Mouse (Mus musculus): ENCODE measurements at regions not wholly inside any gene's neighbourhood (a gene's known extent, or its start where the extent isn't known, plus 50 kb on each side); places are given as distances from the start of the nearest gene placed in this dataset.

- CTCF ChIA-PET, result interaction anchor here (0.7 kb wide), 1 partner anchor 53 kb away, joined by 4 read pairs; no protein-coding TSS in a partner anchor
These were observed 203.1 kb upstream of the Gm9833 start for GRCm38 (mm10) chr3:9884691-9885354.

GRCm38 (mm10) chr3:9885565-9885964 is 202.3 kb upstream of the Gm9833 start:
- CTCF ChIA-PET, result no interaction called here

GRCm38 (mm10) chr3:9886077-9886476 is 201.8 kb upstream of the Gm9833 start:
- CTCF ChIA-PET, result no interaction called here

GRCm38 (mm10) chr3:9886765-9887626 is 200.9 kb upstream of the Gm9833 start:
- CTCF ChIA-PET, result no interaction called here

- CTCF ChIA-PET, result no interaction called here
These were observed 200.3 kb upstream of the Gm9833 start for GRCm38 (mm10) chr3:9887627-9887994.

- CTCF ChIA-PET, result no interaction called here
These were observed 199.9 kb upstream of the Gm9833 start for GRCm38 (mm10) chr3:9888051-9888450.

GRCm38 (mm10) chr3:9892884-9893494 is 194.9 kb upstream of the Gm9833 start:
- CTCF ChIA-PET, result interaction anchor here (1.0 kb wide), 1 partner anchor 76 kb away, joined by 3 read pairs; no protein-coding TSS in a partner anchor

GRCm38 (mm10) chr3:9895396-9896135 is 192.3 kb upstream of the Gm9833 start:
- CTCF ChIA-PET, result interaction anchor here (0.6 kb wide), 1 partner anchor 258 kb away, joined by 15 read pairs; no protein-coding TSS in a partner anchor

- CTCF ChIA-PET, result no interaction called here
These were observed 191.6 kb upstream of the Gm9833 start for GRCm38 (mm10) chr3:9896303-9896702.

- CTCF ChIA-PET, result no interaction called here
These were observed 186.2 kb upstream of the Gm9833 start for GRCm38 (mm10) chr3:9901663-9902062.

- CTCF ChIA-PET, result no interaction called here
These were observed 174.6 kb upstream of the Gm9833 start for GRCm38 (mm10) chr3:9913357-9913756.

GRCm38 (mm10) chr3:9916538-9917106 is 171.3 kb upstream of the Gm9833 start:
- CTCF ChIA-PET, result interaction anchor here (0.6 kb wide), 2 partner anchors 59 to 76 kb away, joined by 4 read pairs; no protein-coding TSS in a partner anchor

GRCm38 (mm10) chr3:9920331-9920730 is 167.6 kb upstream of the Gm9833 start:
- CTCF ChIA-PET, result no interaction called here

- CTCF ChIA-PET, result interaction anchor here (0.7 kb wide), 1 partner anchor 149 kb away, joined by 4 read pairs; no protein-coding TSS in a partner anchor
These were observed 166.2 kb upstream of the Gm9833 start for GRCm38 (mm10) chr3:9921730-9922129.

- CTCF ChIA-PET, result no interaction called here
These were observed 165.3 kb upstream of the Gm9833 start for GRCm38 (mm10) chr3:9922541-9923046.

- CTCF ChIA-PET, result no interaction called here
These were observed 163.3 kb upstream of the Gm9833 start for GRCm38 (mm10) chr3:9924630-9925029.

GRCm38 (mm10) chr3:9936853-9937441 is 151.0 kb upstream of the Gm9833 start:
- CTCF ChIA-PET, result no interaction called here

GRCm38 (mm10) chr3:9938651-9939050 is 149.3 kb upstream of the Gm9833 start:
- CTCF ChIA-PET, result interaction anchor here (0.7 kb wide), 1 partner anchor 757 kb away, joined by 20 read pairs; no protein-coding TSS in a partner anchor

GRCm38 (mm10) chr3:9942631-9943030 is 145.3 kb upstream of the Gm9833 start:
- CTCF ChIA-PET, result interaction anchor here (1.1 kb wide), 1 partner anchor 227 kb away, joined by 3 read pairs; no protein-coding TSS in a partner anchor

- CTCF ChIA-PET, result interaction anchor here (0.8 to 1.0 kb wide), 3 partner anchors 123 to 188 kb away, joined by 3 read pairs; no protein-coding TSS in a partner anchor
These were observed 140.4 kb upstream of the Gm9833 start for GRCm38 (mm10) chr3:9947357-9948065.
